Mouse (Mus musculus): ENCODE data around the gene Lyrm9.

DNA sequence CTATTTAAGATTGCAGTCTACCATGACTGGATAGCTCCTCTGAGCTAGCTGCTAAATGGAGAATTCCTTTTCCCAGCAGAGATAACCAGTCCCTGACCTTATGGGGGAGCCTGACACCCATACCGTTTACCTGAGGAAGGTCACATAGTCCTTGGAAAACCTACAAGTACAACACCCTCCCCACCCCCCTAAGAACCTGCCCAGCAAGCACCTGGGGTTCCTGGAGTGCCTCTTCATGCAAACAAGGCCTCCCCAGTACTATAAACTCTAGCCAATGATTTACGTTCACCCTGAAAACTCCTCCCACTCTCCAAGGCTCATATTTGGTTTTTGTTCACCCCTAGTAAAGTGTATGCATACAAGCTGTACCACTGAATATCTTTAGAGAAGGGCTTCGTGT is 41.3 kb downstream of the Lyrm9 start:
- TF ChIP-seq CTCF (IDR thresholded peaks at IDR 0.05; ENCODE audit: low read depth) = no peak
- no peak for TF ChIP-seq EP300 (IDR thresholded peaks at IDR 0.05; ENCODE audit: low read depth)
